Mouse (Mus musculus) forebrain, embryonic 11.5 days (tissue): ENCODE results near the gene Camk2b. TPM values are rescaled to one million over a fixed set of nuclear protein-coding genes. Genes with fewer than 3 reads are reported as not detected.
"Not testable (repeated sequence)": the region's sequence is repeated elsewhere in the genome, so short reads cannot be mapped to it uniquely, and the experiment has no call there.

Source experiments
- ATAC-seq: fragments of 200-750 bp; cut with Nextera tagmentation; replicated peaks from 2 replicates; pipeline ENCODE4 v1.8.0; 2017; ENCODE audit warnings: moderate TSS enrichment; ENCODE audit not compliant: low FRiP score
- DNase-seq: peaks from one replicate; pipeline ENCODE4 v3.0.0-alpha.2; 2017; ENCODE audit warnings: low spot score
- H3K27ac ChIP-seq: fragments of 300-500 bp; sonication (generic); 2 replicates; pipeline ENCODE4 v1.5.1; 2014; ENCODE audit warnings: low read depth, low read length
- H3K27me3 ChIP-seq: fragments of 300-500 bp; sonication (generic); 2 replicates; pipeline ENCODE4 v1.6.1; 2014; ENCODE audit warnings: mild to moderate bottlenecking, low read length, mixed read lengths; ENCODE audit not compliant: control insufficient read depth, insufficient read depth
- H3K36me3 ChIP-seq: fragments of 300-500 bp; sonication (generic); 2 replicates; pipeline ENCODE4 v1.6.1; 2014; ENCODE audit warnings: mild to moderate bottlenecking, low read length, moderate library complexity, mixed read lengths; ENCODE audit not compliant: control insufficient read depth, insufficient read depth
- H3K4me1 ChIP-seq: fragments of 300-500 bp; sonication (generic); replicated peaks from 2 replicates; pipeline ENCODE4 v1.6.1; 2014; ENCODE audit warnings: low read length, mixed read lengths; ENCODE audit not compliant: control insufficient read depth, insufficient read depth
- H3K4me2 ChIP-seq: fragments of 300-500 bp; sonication (generic); 2 replicates; pipeline ENCODE4 v1.6.1; 2014; ENCODE audit warnings: low read depth, mild to moderate bottlenecking, low read length, moderate library complexity, mixed read lengths; ENCODE audit not compliant: severe bottlenecking
- H3K4me3 ChIP-seq: fragments of 300-500 bp; sonication (generic); 2 replicates; pipeline ENCODE4 v1.5.1; 2014; ENCODE audit warnings: low read depth, low read length
- H3K9ac ChIP-seq: fragments of 300-500 bp; sonication (generic); 2 replicates; pipeline ENCODE4 v1.6.1; 2014; ENCODE audit warnings: low read length
- H3K9me3 ChIP-seq: fragments of 300-500 bp; sonication (generic); 2 replicates; pipeline ENCODE4 v1.6.1; 2016; ENCODE audit warnings: low read length, mixed read lengths; ENCODE audit not compliant: control insufficient read depth
- WGBS: fragments of 180-500 bp; shearing (Covaris S2); extraction: QIAGEN DNeasy Blood & Tissue Kit; methylation state at CpG from one replicate; pipeline ENCODE4 v1.1.7; 2014; 5-methylcytosine and 5-hydroxymethylcytosine counted together
- polyA plus RNA-seq: library from polyadenylated mRNA; unstranded; fragments of >200 nt; fragmentation: Nextera tagmentation; extraction: Ambion mirVana; gene quantifications from 2 replicates; pipeline ENCODE4 v1.2.1, GENCODE M21; 2014

The Camk2b gene
- polyA plus RNA-seq, 1 experiment from 2014 or later: 1.0 TPM

- no peak overlapping the region for H3K9ac ChIP-seq
- WGBS: 54% methylated on average over 6 of the region's 6 CpGs
- H3K4me1 ChIP-seq: no peaks in the 10 kb centered on the region
- H3K4me2 ChIP-seq: no peak overlapping the region
- H3K27me3 ChIP-seq: no peaks in the 10 kb centered on the region
- no peaks in the 10 kb centered on the region for H3K9me3 ChIP-seq
- no peak overlapping the region for H3K27ac ChIP-seq
- H3K36me3 ChIP-seq: no peaks in the 10 kb centered on the region
- DNase-seq: no peak
- ATAC-seq: no peak
- no peak overlapping the region for H3K4me3 ChIP-seq
These were observed 123.2 kb downstream of the Camk2b start for GRCm38 (mm10) chr11:5942966-5943365.

DNA sequence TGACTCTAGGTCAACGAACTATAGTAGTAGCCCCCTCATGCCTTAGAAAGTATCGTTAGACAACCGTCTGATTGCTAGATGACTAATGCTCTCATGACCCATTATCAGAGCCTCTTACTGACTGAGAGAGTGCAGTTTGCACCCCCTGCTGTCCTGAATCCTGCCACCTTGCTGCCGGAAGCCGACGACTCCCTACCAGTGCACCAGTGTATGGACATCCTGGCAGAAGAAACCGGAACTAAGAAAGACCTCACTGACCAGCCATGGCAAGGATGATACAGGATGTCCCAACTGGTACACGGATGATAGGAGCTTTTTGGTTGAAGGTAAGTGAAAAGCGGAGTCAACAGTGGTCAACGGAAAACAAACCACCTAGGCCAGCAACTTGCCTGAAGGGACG is 131.6 kb downstream of the Camk2b start:
- not testable (repeated sequence) for H3K4me2 ChIP-seq, H3K9me3 ChIP-seq, H3K9ac ChIP-seq, H3K4me1 ChIP-seq, ATAC-seq, H3K4me3 ChIP-seq, DNase-seq, H3K36me3 ChIP-seq, H3K27me3 ChIP-seq, H3K27ac ChIP-seq
- 91% methylated on average over 11 of the region's 11 CpGs for WGBS

- DNase-seq: peak; percentile 54
These were observed 134.2 kb downstream of the Camk2b start for GRCm38 (mm10) chr11:5931947-5932346.

GRCm38 (mm10) chr11:5930578-5930977 is 135.6 kb downstream of the Camk2b start:
- 80% methylated on average over 1 of the region's 1 CpGs for WGBS
- H3K4me2 ChIP-seq: no peak overlapping the region
- no peaks in the 10 kb centered on the region for H3K9me3 ChIP-seq
- no peaks in the 10 kb centered on the region for H3K4me1 ChIP-seq
- DNase-seq: peak; percentile 35
- H3K9ac ChIP-seq: no peak overlapping the region
- H3K27me3 ChIP-seq: no peaks in the 10 kb centered on the region
- H3K4me3 ChIP-seq: no peak overlapping the region
- no peaks in the 10 kb centered on the region for H3K36me3 ChIP-seq
- H3K27ac ChIP-seq: no peak overlapping the region
- no peak for ATAC-seq

More at GRCm38 (mm10) chr11:5931947-5932346, 134.2 kb downstream of the Camk2b start:
- H3K4me1 ChIP-seq, H3K9me3 ChIP-seq, ATAC-seq, H3K36me3 ChIP-seq, H3K9ac ChIP-seq, H3K4me3 ChIP-seq, H3K4me2 ChIP-seq, H3K27ac ChIP-seq, H3K27me3 ChIP-seq: not testable (repeated sequence)
- 85% methylated on average over 6 of the region's 6 CpGs for WGBS

GRCm38 (mm10) chr11:5926696-5927220 is 139.4 kb downstream of the Camk2b start:
- Histone ChIP-seq H3K27me3 (no peaks in the 10 kb centered on the region), H3K4me2 (no peak overlapping the region), H3K27ac (no peak overlapping the region), H3K4me1 (no peaks in the 10 kb centered on the region), H3K9ac (no peak overlapping the region), H3K9me3 (no peaks in the 10 kb centered on the region), H3K36me3 (no peaks in the 10 kb centered on the region), H3K4me3 (no peak overlapping the region)
- DNase-seq (no peak), ATAC-seq (no peak)
- 89% methylated on average over 3 of the region's 3 CpGs for WGBS

DNA sequence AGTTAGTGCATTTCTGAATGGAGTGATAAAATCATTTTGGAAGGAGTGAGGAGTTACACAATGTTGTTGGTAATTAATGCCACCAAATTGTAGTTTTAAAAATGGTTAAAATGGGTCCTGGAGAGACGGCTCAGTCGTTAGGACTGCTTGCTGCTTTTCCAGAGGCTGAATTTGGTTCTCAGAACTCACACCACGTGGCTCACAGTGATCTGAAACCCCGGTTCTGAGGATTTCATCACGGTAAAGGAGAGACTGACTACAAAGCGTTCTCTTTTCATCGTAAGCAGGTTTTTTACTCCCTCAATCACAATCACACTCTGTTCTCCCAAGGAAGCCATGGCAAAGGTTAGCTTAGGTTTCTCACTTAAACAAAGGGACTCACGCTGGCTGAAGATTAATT is 141.5 kb downstream of the Camk2b start:
- no peaks in the 10 kb centered on the region for H3K36me3 ChIP-seq
- no peak overlapping the region for H3K4me3 ChIP-seq
- no peak for ATAC-seq
- H3K27ac ChIP-seq: no peak overlapping the region
- WGBS: 62% methylated on average over 8 of the region's 8 CpGs
- H3K9ac ChIP-seq: no peak overlapping the region
- H3K4me1 ChIP-seq: no peaks in the 10 kb centered on the region
- H3K9me3 ChIP-seq: no peaks in the 10 kb centered on the region
- DNase-seq: peak; percentile 0
- no peak overlapping the region for H3K4me2 ChIP-seq
- H3K27me3 ChIP-seq: no peaks in the 10 kb centered on the region

DNA sequence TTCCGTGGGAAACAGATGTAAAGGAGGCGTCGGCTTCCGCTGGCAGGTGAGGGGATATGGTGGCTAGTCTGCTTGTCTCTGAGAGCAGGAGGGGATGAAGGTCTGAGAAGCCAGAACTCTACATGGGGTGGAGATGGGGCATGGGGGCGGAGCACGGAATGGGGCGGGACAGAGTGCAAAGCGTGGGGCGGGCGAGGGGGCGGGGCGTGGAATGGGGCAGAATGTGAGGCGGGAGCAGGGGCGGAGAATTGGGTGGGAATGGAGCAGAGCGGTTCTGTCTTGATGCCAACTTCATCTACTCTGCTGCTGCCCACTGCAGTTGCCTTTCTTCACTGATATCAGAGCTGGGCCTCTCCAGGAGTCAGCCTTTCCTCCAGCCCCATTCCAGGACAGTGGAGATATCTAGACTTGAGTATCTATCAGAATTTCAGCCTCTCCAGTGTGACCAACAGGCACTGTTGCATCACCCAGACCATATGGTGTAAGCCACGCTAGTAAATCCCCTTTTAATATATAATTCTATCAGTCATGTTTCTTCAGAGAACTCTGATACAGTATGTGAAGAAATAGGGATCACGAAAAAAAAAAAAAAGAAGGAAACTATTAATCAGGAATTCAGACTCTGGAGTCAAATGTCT is 145.7 kb downstream of the Camk2b start:
- Histone ChIP-seq H3K4me2 (no peak overlapping the region), H3K9me3 (no peaks in the 10 kb centered on the region), H3K36me3 (no peaks in the 10 kb centered on the region), H3K4me1 (no peaks in the 10 kb centered on the region), H3K27ac (no peak overlapping the region), H3K4me3 (no peak overlapping the region), H3K27me3 (no peaks in the 10 kb centered on the region), H3K9ac (no peak overlapping the region)
- 42% methylated on average over 17 of the region's 17 CpGs for WGBS
- DNase-seq (peak; percentile 46), ATAC-seq (no peak)
